Mouse (Mus musculus): Measurements from ENCODE around the gene Eno2. TPM values are rescaled to one million over a fixed set of nuclear protein-coding genes. Genes with fewer than 3 reads are reported as not detected.

Gene Eno2
- polyA plus RNA-seq, 1 experiment = 20.8 TPM

- peak; percentile 68 for DNase-seq (ENCODE audit: low spot score)
These were observed 10.2 kb downstream of the Eno2 start for GRCm38 (mm10) chr6:124759259-124759658.

DNA sequence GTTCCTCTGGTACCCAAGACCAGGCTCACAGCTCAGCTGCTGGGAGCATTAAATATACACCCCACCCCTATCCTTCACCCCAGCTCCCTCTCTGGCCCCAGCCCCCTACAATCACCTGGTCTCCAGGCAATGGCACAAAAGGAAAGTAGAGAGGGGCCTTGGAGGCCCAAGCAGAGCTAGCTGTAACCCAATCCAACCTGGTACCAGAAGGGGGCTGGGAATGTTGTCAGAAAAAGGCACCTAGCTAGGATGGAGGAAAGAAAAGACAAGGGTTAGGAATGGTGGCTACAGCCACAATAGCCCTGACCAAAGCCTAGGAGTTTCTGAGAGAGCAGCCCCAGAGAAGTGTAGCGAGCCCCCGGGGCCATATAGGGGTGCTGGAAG, 10.6 kb downstream of the Eno2 start:
- DNase-seq (ENCODE audit: low spot score) = no peak

DNA sequence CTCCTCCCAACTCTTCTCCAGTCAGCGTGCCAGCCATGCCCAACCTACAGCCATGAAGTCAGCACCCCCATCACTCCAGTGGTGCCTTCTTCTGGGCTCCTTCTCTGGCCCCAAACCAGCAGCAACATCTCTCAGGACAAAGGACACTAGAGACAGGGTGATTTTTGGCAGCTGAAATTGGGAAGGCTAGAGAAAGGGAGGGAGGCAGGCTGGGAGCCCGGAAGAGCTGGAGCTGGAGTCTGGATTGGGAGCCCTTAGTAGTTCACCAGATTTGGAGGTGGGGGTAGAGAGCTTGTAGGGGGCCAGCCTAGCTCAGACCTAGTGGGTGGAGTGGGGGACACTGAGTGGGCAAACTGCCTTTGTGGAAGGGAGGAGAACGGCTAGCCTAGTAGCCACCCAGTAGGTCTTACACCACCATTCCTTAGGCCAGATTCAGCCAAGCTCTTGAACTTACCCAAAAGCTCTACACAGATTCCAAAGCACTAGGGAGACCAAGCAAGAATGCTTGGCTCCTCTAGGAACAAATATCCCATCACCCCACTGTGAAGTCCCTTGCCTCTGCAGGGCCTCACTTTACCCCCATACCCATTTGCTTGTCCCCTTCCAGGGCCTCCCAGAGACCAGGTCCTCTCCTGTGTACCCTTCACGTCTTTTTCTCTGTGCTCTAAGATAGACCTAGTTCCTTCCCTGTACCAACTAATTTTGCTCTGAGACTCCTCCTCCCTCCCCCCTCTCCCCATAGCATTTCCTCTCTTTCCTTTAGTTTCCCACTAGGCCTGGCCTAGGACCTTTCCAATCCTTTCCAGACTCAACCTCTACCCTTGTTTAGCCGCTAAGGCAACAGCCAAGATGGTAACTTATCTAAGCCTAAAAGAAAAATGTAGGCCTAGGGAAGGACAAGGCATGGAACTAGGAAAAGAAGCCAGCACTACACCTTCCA, 11.3 kb downstream of the Eno2 start:
- no peak for DNase-seq (ENCODE audit: low spot score)

- no peak for DNase-seq (ENCODE audit: low spot score)
These were observed 12.1 kb downstream of the Eno2 start for GRCm38 (mm10) chr6:124757351-124757880.

DNA sequence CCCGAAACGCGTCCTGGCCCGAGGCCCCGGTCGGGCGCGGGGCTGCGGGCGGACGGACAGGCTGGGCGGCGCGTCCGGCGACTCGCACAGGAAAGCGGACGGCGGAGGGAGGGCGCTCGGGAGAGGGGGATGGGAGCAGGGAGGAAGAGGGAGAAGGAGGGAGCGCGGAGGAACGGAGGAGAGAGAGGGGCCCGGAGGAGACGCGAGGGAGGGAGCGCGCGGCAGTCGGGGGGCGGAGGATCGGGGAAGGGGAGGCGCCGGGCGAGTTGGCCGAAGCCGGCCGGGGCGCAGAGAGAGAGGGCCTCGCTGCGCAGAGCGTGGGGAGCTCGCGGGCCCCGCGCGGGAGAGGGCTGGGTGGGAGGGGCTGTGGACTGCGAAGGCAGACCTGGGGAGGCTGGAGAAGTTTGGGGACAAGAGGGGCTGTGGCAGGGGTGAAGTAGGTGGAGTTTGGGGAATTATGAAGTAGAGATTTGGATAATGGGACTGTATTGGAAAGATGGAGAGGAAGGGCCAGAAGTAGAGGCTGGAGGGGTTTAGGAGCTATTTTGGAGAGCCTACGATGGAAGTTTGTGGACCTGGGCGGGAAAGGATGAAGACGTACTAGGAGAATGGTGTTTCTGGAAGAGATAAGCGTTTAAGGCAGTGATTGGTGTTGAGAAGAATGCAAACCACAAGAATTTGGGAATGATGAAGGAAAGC, 12.7 kb downstream of the Eno2 start:
- peak; percentile 80 for DNase-seq (ENCODE audit: low spot score)

DNA sequence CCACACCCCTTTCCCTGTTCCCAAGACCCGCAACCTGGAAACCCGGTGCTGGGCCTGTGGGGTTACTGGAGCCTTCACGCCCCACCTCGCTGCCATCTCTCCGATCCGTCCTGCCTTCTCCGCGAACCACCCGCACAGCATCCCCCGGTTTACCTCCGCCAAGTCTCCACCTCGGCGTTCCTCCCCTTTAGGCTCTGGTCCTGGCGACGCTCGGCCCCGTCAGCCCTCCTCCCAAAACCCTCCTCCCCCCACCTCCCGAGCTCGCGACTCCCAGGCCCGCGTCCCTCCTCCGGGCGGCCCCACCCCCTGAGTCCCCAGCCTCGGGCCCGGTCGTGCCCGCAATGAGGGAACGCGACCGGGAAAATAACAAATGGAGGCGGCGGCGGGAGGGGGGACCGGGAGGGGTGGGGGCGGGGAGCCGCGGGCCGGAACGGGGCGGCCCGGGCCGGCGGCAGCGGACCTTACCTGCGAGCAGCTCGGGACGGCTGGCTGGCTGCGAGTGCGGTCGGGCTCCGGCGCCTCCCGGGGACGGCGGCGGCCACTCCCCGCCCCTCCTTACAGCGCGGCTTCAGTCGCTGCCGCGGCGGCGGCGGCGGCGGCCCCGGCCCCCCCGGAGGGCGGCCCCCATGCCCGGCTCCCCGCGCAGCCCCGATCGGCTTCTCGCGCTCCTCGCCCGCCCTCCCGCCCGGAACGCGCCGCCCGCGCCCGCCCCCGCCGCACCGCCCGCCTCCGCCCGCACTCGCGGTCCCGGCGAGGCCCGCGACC, 13.5 kb downstream of the Eno2 start, which contains the start of the genes Gm45234 and Atn1:
Gene Gm45234 (minus strand): TSS at position 191 of the 765 bp plus-strand sequence.
Gene Atn1 (minus strand): TSS at position 694 of the 765 bp plus-strand sequence.
- DNase-seq (ENCODE audit: low spot score) = peak; percentile 72

- DNase-seq (ENCODE audit: low spot score) = no peak
These were observed 14.2 kb downstream of the Eno2 start for GRCm38 (mm10) chr6:124755306-124755705.

- no peak for DNase-seq (ENCODE audit: low spot score)
These were observed 15.6 kb downstream of the Eno2 start for GRCm38 (mm10) chr6:124753861-124754260.

GRCm38 (mm10) chr6:124750405-124750804, 19.1 kb downstream of the Eno2 start:
- no peak for DNase-seq (ENCODE audit: low spot score)

DNA sequence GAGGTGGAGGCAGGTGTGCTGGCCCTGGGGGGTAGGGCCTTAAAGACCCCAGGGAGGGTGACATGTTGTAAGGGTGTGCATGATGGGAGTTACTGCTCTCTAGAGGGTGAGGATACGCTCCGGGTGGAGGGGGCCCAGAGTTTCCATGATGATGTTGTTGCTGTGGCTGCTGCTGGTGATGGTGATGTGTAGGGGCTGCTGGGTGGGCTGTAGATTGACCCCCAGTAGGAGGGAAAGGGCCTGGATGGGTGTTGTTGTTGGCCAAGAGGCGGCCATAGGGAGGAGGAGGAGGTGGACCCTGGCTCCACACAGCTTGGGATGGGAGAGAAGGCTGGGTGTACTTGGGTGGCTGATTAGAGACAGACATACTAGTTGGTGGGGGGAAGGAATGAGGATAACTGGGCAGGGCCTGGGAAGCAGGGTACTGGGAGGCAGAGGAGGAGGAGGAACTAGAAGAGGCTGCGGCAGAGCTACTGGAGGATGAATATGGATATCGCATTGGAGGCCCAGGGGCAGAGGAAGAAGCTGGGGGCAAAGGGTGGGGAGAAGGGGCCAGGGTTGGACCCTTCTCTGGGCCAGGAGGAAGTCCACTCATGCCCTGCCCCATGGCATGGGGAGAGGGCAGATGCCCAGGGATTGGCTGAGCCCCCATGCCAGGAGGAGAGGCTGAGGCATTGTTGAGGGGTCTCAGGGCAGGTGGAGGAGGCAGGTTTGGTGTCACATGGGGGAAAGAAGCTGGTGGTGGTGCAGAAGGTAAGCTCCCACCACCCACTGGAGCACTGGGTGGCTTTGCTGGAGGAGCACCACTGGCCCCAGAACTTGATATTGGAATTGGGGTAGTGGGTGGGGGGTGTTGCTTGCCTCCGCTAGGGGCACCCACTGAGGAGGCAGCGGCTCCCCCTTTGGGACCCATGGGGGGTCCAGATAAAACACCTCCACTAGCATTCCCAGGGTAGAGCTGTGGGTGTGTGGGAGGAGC, 22.5 kb downstream of the Eno2 start:
- no peak for DNase-seq (ENCODE audit: low spot score)

DNA sequence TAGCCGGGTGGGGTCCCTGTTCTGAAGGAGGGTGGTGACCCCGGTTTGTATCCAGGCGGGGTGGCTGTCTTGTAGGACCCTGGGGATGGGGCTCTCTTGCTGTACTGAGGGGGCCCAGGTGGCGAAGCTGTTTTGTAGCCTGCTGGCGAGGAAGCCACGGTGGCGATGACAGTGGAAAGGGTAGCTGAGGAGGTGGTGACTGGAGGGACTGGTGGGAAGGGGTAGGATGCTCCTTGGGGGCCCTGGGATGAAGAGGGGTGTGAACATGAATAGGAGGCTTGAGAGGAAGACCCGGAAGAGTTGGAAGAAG, 23.2 kb downstream of the Eno2 start:
- DNase-seq (ENCODE audit: low spot score) = no peak

DNA sequence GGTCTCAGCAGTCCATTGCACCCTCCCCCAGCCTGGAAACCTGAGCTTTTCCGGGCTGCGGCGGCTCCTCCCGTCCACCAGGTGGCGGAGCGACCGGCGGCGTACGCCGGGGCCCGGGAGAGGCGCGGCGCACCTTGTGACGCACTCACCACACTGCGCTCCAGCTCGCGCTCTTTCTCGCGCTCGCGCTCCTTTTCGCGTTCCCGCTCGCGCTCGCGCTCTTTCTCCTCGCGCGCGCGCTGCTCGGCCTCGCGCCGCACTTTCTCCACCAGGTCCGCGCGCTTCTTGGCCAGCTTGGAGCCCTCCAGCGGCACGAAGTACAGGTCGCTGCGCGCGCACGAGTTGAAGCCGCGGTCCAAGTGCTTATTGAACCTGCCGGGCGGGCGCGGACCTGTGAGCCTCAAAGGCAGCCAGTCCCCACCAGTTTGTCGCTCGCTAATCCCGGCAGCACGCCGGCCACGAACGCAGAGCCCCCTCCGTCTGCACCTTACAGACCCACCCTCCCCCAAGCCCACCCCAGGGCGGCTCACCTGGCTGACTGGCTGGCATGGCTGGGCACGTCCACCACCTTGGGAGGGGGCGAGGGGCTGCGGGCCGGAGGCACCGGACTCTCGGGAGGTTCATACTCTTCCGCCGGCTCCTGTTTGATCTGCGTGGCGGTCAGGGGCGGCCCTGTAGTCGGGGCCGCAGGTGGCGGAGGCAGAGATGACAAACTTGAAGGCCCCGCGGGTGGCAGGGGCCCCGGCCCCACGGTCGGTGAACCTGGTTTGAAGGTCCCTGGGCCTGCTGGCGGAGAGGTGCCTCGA, 23.8 kb downstream of the Eno2 start:
- peak; percentile 92 for DNase-seq (ENCODE audit: low spot score)

- DNase-seq (ENCODE audit: low spot score) = peak; percentile 51
These were observed 24.6 kb downstream of the Eno2 start for GRCm38 (mm10) chr6:124744755-124745321.

- no peak for DNase-seq (ENCODE audit: low spot score)
These were observed 25.8 kb downstream of the Eno2 start for GRCm38 (mm10) chr6:124743647-124744046.

- no peak for DNase-seq (ENCODE audit: low spot score)
These were observed 26.5 kb downstream of the Eno2 start for GRCm38 (mm10) chr6:124742839-124743514.

DNA sequence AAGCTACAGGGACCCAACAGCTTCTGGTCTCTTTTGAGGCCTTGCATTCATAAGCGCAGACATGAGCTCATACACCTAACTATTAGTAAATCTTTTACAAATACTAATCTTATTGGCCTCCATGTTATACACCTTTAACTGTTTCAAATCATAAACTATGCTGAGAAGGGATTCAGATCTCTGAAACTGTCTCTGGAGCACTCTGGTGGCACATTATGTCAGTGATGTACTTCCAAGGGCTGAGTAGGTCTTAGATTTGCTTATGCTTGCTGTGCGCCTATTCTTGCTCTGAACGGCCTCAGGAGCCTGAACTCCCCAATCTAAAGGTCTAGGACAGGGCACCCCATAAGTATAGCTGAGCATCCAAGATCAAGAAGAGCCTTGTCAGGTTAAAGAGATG, 27.6 kb downstream of the Eno2 start:
- DNase-seq (ENCODE audit: low spot score) = no peak

DNA sequence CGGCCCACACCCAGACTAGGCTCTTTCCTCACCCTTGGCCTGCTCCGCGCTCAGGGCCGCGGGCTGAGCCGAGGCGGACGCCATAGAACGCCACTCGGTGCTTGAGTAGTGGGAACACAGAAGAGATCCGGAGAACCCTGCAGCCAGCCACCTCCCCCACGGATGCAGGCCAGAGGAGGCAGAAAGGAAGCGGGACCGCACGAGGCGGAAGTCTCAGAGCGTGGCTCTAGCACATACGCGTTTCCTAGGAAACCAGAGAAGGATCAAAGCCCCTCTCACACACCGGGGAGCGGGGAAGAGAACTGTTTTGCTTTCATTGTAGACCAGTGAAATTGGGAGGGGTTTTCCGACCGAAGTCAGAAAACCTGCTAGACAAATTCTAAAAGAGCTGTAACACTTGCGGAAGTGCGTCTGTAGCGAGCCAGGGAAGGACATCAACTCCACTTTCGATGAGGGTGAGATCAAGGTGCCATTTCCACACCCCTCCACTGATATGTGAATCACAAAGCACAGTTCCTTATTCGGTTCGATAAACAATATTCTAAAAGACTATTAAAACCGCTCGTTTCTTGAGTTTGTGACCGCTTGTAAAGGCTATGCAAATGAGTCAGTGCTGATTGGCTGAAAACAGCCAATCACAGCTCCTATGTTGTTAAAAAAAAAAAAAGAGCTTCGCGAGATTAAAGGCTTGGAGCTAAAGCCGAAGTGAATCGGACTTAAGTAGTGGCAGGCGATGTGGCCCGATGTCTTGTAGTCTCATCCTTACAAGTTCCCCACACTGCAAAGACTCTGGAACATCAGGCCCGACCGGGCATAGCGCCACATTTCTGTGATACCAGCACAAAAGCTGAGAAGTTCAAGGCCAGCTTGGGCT, 28.3 kb downstream of the Eno2 start, which contains the start of gene Grcc10:
Gene Grcc10 (minus strand): TSS at position 487 of the 874 bp plus-strand sequence.
- peak; percentile 81 for DNase-seq (ENCODE audit: low spot score)

Data from urinary bladder, adult 2 months (tissue).